Mouse (Mus musculus) embryonic stem cell, embryonic (primary cell): ENCODE data around the gene Arid4a.

Source experiments
- CTCF ChIA-PET, 4 experiments: fragments of 300-600 bp in 2 of 4; fragments of 350-600 bp in 2 of 4; sonication (Branson Sonifier 250); formaldehyde crosslinking; loops; one replicate each; lab custom pipeline; 2022; ENCODE audit warnings: inconsistent platforms in 2 of 4; lab: Charles Lee
- POLR2A ChIA-PET, 4 experiments: fragments of 300-600 bp in 2 of 4; fragments of 350-600 bp in 2 of 4; sonication (Branson Sonifier 250); formaldehyde crosslinking; loops; one replicate each; lab custom pipeline; 2022; ENCODE audit warnings: antibody characterized with exemption in 4 of 4, inconsistent platforms in 1 of 4; lab: Charles Lee

The Arid4a gene

DNA sequence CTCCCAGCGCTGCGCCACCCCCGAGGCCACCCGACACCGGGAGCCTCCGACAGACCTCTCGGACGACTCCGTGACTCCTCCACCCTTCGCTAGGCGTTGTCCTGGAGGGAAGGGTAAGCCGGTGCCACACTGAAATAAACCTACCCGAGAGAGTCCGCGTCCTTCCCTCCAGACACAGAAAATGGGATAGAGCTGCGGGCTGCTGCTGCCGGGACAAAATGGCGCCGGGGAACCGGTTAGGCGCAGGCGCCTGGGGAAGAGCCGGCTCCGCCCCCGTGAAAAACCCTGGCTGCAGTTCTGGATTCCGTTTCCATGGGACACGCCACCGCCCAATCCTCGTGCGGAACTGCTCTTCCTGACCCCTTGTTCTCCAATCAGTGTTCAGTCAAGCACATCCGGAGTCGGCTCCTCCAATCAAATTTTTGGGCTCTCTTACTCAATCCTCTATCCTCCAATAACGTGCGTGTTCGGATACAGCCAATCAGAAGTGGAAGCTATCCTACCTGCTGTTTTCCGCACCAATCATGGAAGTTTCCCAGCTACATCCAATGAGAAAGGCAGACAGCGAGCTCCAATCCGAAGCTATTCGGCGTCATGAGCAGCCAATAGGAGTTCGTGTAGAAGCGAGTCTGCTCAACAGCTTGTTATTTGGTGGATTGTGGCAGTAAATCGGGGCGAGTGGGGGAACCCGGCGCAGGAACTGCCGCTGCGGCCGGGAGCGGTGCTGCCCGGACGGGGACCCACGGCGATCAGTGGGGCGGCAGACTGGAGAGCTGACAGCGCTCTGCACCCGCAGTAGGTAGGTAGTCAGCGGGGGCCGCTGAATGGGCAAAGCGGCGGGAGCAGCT, at the start of gene Arid4a:
Arid4a (plus strand) TSS at position 628 of the 848 bp plus-strand sequence.
- CTCF ChIA-PET, result interaction anchor here in 3 of 4 experiments (0.6 to 1.7 kb wide), 10 partner anchors 9 to 125 kb away, joined by 3 to 9 read pairs (median 4); no protein-coding TSS in a partner anchor
- POLR2A ChIA-PET, result interaction anchor here (0.6 to 7.9 kb wide), 131 partner anchors 8 to 1857 kb away, joined by 3 to 149 read pairs (median 5); partner anchors contain the start of genes Psma3 (in 3 of the 4), Tomm20l (in 3 of the 4), 2700049A03Rik (in 2 of the 4) and Frmd6 (in 2 of the 4)

DNA sequence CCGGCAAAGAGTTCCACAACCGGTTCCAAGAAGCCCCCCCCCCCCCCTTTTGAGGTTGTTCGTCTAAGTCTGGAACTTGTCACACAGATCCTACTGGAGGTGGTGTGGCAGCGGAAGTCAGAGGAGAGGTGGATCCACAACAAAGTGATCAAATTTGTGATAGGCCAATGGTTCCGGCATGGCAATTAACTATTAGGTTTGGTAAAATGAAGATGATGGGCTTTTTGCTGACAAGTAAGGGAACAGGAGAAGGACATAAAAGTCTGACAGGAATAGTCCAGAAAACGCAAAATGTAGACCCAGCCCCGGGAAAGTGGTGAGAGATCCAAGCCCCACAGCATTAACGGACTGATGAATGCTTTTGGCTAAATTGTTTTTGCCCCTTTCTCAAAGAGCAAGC, 48.2 kb upstream of the Arid4a start:
- ChIA-PET CTCF (interaction anchor here in 1 of 4 experiments (0.6 kb wide), 1 partner anchor 282 kb away, joined by 3 read pairs; no protein-coding TSS in a partner anchor), POLR2A (interaction anchor here in 3 of 4 experiments (0.6 to 4.7 kb wide), 11 partner anchors 11 to 364 kb away, joined by 3 to 55 read pairs (median 4); partner anchors contain the start of genes Arid4a (in 2 of the 3) and Actr10 (in 1 of the 3))

DNA sequence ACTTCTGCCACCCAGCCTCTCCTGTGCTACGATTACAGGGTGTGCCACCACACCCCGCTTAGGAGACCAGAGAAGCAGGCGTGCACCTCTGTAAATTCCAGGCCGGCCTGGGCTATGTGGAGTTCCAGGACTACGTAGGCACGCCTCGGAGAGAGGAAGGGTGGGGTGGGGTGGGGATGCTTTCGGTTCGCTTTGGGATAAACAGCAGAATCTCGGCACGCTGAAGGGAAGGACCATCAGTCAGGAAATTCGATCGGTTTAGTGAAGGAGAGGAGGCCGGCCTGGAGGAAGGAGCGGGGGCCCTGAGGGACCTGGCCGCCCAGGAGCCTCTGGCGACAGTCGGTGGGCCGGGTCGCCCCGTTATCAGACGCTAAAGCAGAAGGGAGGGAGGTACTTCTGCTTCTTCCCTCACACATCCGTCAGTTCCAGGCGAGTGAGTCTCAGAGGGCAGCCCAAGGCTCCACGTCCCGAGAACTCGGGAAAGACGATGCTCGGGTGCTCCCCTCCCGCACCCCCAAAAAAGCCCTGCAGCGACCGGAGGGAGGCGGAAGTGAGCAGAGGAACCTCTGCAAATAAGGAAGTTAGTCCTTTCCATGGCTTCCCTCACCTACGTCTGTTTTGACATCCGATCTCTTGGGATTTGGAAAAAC, 47.5 kb upstream of the Arid4a start:
- ChIA-PET POLR2A (interaction anchor here in 2 of 4 experiments (0.7 to 4.7 kb wide), 17 partner anchors 7 to 169 kb away, joined by 3 to 55 read pairs (median 8); partner anchors contain the start of genes Arid4a (in 2 of the 2) and Actr10 (in 1 of the 2)), CTCF (interaction anchor here in 2 of 4 experiments (0.7 to 1.0 kb wide), 2 partner anchors 8 to 36 kb away, joined by 5 to 9 read pairs; no protein-coding TSS in a partner anchor)

DNA sequence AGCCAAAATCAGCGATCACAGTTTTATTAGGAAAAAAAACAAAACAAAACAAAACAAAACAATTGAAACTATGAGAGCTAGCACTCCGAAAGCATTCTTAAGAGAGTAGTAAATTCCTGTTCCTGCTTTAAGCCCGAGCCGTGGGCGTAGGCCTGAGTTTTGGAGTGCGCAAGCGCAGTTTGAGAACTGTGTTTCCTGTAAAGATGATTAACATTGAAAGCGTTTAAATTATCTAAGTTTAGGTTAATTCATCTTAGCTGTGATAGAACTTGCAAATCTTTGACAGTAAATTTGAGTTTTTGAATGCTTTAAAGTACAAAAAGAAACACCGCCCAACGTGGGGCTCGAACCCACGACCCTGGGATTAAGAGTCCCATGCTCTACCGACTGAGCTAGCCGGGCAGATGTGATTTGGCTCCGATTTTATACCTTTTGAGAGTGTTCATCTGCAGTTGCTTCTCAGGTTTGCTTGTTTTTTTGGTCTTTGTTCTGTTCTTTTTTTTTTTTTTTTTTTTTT, 46.9 kb upstream of the Arid4a start:
- ChIA-PET POLR2A (interaction anchor here in 2 of 4 experiments (0.7 to 4.7 kb wide), 17 partner anchors 8 to 169 kb away, joined by 3 to 55 read pairs (median 8); partner anchors contain the start of gene Arid4a (in 2 of the 2)), CTCF (interaction anchor here in 3 of 4 experiments (0.7 to 1.5 kb wide), 4 partner anchors 9 to 41 kb away, joined by 5 to 9 read pairs (median 8); no protein-coding TSS in a partner anchor)

DNA sequence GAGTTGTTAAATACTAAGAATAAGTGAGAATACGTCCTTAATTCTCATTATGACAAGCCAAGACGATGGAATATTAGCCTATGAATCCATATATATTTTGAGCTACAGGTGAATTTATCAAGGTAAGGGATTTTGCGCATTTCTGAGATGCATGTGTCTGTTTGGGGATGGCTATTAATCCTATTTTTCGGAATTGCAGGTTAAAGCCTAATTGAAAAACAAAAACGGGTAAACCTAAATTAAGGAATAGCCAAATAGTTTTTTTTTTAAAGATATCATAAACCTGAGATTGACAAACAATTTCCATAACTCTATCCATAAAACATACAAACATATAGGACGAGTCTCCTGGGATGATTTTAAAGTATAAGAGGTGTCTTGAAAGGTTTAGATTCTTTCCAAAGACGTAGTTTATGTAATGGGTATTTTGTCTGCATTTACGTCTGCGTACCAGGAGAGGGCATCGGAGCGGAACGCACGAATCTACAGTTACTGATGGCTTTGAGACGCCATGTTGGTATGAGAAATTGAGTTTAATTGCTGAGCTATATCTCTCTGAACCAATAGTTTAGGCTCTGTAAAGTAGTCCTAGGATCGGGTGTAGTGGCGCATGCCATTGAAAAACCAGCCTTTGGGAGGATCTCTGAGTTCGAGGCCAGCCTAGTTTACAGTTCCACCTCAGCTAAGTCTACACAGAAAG, 46.2 kb upstream of the Arid4a start:
- POLR2A ChIA-PET, result interaction anchor here in 3 of 4 experiments (0.7 to 4.7 kb wide), 43 partner anchors 8 to 1811 kb away, joined by 3 to 55 read pairs (median 4); partner anchors contain the start of genes Arid4a (in 3 of the 3), 2700049A03Rik (in 2 of the 3), Timm9 (in 2 of the 3) and Jkamp (in 1 of the 3)
- CTCF ChIA-PET, result interaction anchor here in 3 of 4 experiments (0.6 to 1.5 kb wide), 5 partner anchors 10 to 103 kb away, joined by 5 to 13 read pairs (median 7); no protein-coding TSS in a partner anchor

DNA sequence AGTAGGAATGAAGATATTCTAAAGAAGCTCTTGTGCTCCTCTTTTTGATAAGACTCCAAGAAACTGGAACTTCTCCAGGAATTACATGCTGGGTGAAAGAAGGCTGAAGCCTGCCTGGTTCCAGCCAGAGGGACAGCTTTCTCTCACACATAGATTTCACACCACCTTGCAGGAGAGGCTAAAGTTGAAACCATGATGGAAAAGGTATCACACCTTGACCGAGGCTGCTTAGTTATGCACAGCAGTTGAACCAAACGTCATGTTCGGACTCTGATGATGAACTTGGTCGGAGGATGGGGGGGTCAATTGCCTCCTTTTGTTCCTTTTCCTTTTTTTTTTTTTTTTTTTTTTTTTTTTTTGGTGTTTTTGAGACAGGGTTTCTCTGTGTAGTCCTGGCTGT, 42.0 kb upstream of the Arid4a start:
- ChIA-PET POLR2A (interaction anchor here (0.5 to 4.7 kb wide), 73 partner anchors 9 to 1464 kb away, joined by 3 to 112 read pairs (median 5); partner anchors contain the start of genes 2700049A03Rik (in 3 of the 4), Arid4a (in 3 of the 4), Timm9 (in 3 of the 4) and Actr10 (in 1 of the 4)), CTCF (interaction anchor here (0.6 to 2.0 kb wide), 6 partner anchors 16 to 479 kb away, joined by 5 to 13 read pairs (median 8); no protein-coding TSS in a partner anchor)

DNA sequence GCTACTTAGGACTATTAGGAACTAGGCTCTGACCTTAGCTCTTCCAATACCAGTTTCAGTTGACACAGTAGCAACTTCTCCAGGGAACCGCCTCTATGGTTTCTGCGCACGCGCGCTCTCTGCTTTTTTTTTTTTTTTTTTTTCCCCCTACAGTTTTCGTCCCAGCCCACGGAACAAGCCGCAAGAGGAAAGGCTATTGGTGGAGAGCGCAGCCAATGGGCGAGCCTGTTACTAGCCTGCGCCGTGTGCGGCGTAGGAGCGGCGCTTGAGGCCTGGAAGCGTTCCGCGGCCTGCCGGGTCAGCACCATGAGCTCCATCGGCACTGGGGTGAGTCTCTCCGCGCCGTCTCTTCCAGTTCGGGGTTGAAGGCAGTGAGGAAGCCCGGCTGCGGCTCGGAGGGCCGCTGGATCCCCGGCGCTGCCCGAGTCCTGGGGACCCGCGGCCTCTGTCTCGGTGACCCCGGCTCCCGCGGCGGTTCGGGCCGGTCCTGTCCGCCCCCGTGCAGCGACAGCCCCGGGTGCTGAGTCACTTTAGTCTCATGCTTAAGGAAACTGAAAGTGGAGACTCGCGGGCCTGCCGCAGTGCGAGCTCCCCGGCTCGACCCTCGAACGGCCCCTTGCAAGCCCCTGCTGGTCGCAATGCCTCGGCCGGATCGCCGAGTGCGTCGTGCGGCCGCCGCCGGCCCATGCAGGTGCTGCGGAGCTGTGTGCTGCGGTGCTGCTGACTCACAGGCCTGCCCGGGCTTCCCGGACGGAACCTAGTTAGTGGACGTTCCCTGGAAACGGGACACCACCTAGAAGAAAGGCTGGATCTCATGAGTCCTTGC, 41.1 kb upstream of the Arid4a start, which contains the start of gene Psma3:
Psma3 (plus strand) TSS at position 181 of the 826 bp plus-strand sequence.
- CTCF ChIA-PET, result interaction anchor here (0.6 to 2.0 kb wide), 9 partner anchors 15 to 803 kb away, joined by 3 to 13 read pairs (median 5); no protein-coding TSS in a partner anchor
- POLR2A ChIA-PET, result interaction anchor here (0.5 to 4.7 kb wide), 89 partner anchors 9 to 1844 kb away, joined by 3 to 112 read pairs (median 5); partner anchors contain the start of genes Arid4a (in 4 of the 4), 2700049A03Rik (in 3 of the 4), Timm9 (in 3 of the 4) and Actr10 (in 1 of the 4)

DNA sequence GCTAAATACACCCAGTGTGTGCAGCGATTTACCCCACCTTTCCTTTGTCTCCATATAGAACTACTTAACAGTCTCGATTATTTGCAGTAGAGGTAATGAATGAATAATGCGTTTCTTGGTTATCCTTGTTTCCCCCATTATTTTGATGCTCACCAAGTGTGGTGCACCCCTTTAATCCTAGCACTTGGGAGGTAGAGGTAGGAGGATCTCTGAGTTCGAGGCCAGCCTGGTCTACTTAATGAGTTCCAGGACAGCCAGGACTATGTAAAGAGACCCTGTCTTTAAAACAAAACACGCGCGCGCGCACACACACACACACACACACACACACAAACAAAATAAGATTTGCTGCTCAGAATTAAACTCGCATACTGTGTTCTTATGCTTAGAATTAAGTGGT, 40.4 kb upstream of the Arid4a start:
- CTCF ChIA-PET, result interaction anchor here in 1 of 4 experiments (2.0 kb wide), 1 partner anchor 98 kb away, joined by 13 read pairs; no protein-coding TSS in a partner anchor
- POLR2A ChIA-PET, result interaction anchor here (0.8 to 4.7 kb wide), 37 partner anchors 8 to 550 kb away, joined by 3 to 112 read pairs (median 6); partner anchors contain the start of genes Arid4a (in 4 of the 4), 2700049A03Rik (in 1 of the 4), Actr10 (in 1 of the 4) and Timm9 (in 1 of the 4)

DNA sequence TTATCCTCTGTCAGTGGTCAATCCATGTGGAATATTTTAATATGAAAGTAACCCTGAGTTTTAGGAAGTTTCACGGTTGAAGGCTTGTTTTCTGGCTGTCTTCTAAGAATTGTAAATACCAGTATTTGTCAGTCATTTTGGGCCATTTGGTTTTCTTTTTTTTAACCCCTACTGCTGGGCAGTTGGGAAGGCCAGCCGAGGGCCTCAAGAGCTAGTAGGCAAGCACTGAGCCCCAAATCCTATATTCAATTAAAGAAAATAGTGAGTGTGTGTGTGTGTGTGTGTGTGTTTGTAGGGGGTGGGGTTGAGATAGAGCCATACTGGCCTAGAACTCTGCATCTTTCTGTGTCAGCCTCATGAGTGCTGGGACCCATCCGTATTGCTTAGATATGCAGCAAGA, 39.9 kb upstream of the Arid4a start:
- CTCF ChIA-PET, result interaction anchor here in 2 of 4 experiments (0.8 to 1.0 kb wide), 2 partner anchors 17 to 40 kb away, joined by 4 read pairs; partner anchors contain the start of gene Arid4a (in 1 of the 2)
- POLR2A ChIA-PET, result interaction anchor here (0.6 to 4.7 kb wide), 18 partner anchors 10 to 161 kb away, joined by 3 to 112 read pairs (median 5); partner anchors contain the start of genes Arid4a (in 3 of the 4), 2700049A03Rik (in 2 of the 4) and Timm9 (in 2 of the 4)

DNA sequence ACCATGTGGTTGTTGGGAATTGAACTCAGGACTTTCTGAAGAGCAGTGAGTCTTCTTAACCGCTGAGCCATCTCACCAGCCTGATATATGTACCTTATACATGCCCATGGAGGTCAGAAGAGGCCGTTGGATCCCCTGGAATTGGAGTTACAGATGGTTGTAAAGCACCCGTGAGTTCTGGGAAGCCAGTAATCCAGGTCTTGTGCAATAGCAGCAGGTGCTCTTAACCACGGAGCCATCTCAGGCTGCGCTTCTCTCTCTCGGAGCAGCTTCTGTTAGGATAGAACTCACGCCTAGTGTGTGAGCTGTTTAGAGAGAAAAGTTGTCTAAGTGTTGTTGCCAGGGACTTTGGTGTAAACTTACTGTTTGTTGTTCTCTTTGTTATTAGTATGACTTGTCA, 37.4 kb upstream of the Arid4a start:
- ChIA-PET CTCF (no interaction called here), POLR2A (interaction anchor here (0.6 to 3.2 kb wide), 20 partner anchors 8 to 1041 kb away, joined by 3 to 24 read pairs (median 4); partner anchors contain the start of gene Arid4a (in 2 of the 4))

DNA sequence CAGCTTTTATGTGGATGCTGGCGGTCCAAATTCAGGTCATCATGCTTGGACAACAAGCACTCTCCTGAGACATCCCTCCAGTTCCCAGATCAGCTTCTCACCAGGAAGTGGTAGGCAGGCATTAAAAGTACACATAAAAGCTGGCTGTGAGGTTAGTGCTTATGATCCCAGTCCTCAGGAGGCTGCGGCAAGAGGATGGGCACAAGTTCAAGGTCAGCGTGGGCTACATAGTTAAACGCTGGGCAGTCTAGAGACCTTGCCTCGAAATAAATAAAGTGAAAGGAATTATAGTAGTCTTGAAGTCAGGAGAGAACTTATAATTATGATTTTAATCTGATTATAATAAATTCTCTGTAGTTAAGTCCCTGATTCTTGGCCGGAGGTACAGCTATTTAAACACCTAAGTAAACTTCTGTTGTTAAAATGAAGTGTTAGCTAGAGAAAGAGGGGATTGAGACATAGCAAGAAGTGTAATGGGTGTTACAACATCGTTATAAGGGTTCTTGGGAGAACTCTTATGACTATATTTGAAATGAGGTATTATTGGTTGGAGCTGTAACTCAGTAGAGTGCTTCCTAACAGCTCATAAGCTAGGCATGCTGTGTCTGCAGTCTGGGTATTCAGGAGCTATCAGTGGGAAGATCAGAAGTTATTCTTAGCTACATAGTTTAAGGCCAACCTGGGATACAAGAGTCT, 30.8 kb upstream of the Arid4a start:
- POLR2A ChIA-PET, result interaction anchor here in 3 of 4 experiments (0.6 to 10.0 kb wide), 10 partner anchors 10 to 31 kb away, joined by 3 to 134 read pairs (median 8); partner anchors contain the start of genes Arid4a (in 2 of the 3) and Psma3 (in 2 of the 3)
- CTCF ChIA-PET, result interaction anchor here in 2 of 4 experiments (0.8 to 1.1 kb wide), 2 partner anchors 12 kb away, joined by 3 to 7 read pairs; no protein-coding TSS in a partner anchor

DNA sequence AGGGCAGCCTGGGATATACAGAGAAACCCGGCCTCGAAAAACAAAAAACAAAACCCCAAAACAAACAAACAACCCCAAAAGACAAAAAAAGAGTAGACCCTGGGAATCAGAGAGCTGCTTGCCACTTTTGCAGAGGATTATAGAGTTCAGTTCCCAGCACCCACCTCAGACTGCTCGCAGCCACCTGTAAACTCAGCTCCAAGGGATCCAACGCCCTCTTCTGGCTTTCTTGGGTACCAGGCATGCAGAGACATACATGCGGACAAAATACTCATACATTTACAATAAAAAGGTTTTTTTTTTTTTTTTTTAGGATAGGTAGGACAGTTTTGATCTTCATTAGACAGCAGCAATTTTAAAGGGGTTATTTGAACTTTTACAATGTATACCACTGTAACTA, 18.6 kb upstream of the Arid4a start:
- POLR2A ChIA-PET, result interaction anchor here (0.6 to 12.5 kb wide), 20 partner anchors 9 to 1796 kb away, joined by 3 to 134 read pairs (median 5); partner anchors contain the start of genes Arid4a (in 2 of the 4) and Psma3 (in 2 of the 4)
- CTCF ChIA-PET, result interaction anchor here (0.5 to 1.7 kb wide), 17 partner anchors 12 to 1515 kb away, joined by 3 to 13 read pairs (median 4); partner anchors contain the start of gene Arid4a (in 2 of the 4)

DNA sequence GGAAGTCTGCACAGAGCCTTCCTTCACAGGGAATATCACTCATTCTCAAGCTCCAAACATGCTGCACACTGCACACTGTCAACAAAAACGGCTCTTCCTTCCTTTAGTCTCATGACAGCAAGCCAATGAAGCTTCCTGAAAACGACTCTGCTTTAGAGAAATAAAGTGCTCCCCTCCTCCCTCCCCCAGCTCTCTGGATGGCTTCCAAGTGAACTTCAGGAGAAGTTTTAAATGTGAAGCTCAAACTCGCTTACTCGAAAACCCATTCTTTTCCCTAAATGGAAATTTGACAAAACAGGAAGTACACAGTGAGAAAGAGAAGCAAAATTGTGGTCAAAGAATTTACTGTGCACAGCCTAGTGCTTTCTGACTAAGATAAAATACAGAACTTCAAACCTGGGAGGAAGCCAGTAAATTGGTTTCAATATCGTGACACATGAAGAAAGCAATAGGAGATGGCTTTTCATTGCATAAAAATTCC, 16.3 kb upstream of the Arid4a start:
- POLR2A ChIA-PET, result interaction anchor here in 3 of 4 experiments (0.6 to 12.5 kb wide), 18 partner anchors 8 to 37 kb away, joined by 3 to 134 read pairs (median 6); partner anchors contain the start of genes Arid4a (in 3 of the 3) and Psma3 (in 2 of the 3)
- CTCF ChIA-PET, result interaction anchor here in 1 of 4 experiments (0.8 to 1.0 kb wide), 2 partner anchors 13 to 74 kb away, joined by 3 read pairs; no protein-coding TSS in a partner anchor

DNA sequence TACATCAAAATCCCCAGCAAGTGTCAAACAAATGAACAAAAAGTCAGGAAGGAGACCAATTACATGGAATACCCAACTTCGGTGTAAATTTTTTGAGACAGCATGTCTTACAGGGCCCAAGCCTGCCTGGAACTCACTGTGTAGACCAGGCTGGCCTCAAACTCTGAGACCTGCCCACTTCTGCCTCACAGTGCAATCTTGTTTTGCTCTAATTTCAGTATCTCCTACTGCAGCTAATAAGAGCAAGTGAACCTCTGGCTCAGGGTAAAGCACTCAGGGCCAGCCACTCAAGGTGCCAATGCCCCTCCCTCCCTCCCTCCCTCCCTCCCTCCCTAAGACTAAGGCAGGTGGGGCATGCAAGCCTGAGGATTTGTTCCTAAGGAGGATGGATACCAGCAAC, 15.4 kb upstream of the Arid4a start:
- ChIA-PET CTCF (no interaction called here), POLR2A (interaction anchor here in 3 of 4 experiments (0.6 to 12.5 kb wide), 11 partner anchors 9 to 1000 kb away, joined by 3 to 134 read pairs (median 6); partner anchors contain the start of genes Arid4a (in 2 of the 3) and Psma3 (in 1 of the 3))
